Mouse (Mus musculus): Measurements from ENCODE around the gene Olfr307.
"Not testable (repeated sequence)": the region's sequence is repeated elsewhere in the genome, so short reads cannot be mapped to it uniquely, and the experiment has no call there.

Olfr307 gene

GRCm38 (mm10) chr7:86337486-86337885 lies at the start of gene Olfr307:
Gene Olfr307 (minus strand): TSS chr7:86337586.
- no peak for DNase-seq

DNA sequence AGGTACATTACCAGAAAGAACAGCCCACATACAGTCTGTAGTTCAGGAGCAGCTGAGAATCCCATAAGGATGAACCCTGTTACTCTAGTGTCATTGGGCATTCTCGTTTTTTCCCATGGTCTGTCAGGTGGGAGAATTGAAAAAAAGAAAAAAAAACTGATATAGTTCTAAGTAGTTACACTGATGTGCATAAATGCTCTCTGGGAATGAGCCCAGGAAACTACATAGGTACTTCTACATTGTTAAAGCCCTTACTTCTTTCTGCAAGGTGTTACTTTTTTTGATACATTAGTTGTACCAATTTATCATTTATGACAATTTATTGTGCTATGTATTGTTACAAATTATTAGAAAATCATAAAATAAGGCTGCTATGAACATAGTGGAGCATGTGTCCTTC lies 49.2 kb upstream of the Olfr307 start, which contains the start of gene Olfr304:
Olfr304 (minus strand) TSS at position 101 of the 400 bp plus-strand sequence.
- DNase-seq, result no peak

DNA sequence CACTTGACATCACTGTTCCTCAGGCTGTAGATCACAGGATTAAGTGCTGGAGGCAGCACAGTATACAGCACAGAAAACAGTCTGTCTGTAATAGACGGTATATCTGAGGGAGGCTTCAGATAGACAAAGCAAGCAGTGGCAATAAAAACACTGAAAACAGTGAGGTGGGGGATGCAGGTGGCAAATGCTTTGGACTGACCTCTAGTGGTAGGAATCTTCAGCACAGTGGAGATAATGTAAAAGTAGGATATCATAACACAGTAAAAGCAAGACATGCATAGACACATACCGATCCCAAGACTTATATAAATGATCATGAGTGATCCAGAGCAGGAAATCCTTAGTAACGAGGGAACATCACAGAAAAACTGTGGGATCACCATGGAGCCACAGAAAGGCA lies 48.4 kb upstream of the Olfr307 start:
- no peak for DNase-seq

- no peak for DNase-seq
These were observed 29.4 kb upstream of the Olfr307 start, which contains the start of gene Olfr305 for GRCm38 (mm10) chr7:86366828-86367227. Gene Olfr305 (minus strand): TSS chr7:86366928.

DNA sequence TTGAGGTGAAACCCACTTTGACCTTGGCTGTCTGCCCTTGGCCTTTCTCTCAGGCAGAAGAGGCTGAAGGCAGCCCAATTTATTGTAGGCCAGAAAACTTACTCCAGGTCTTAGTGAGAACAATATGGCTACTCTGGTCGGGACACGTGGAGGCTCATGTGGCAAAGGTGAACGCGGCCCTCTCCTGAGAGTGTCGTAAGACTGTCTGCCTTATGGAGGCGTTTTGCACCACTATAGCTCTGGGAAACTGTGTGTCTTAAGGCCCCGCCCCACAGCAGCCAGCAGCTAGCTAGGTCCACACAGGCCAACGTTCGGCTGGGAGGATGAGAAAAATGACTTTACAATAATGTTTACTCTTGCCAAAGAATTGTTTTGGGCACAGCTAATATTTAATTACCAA lies 8.9 kb upstream of the Olfr307 start:
- DNase-seq, result not testable (repeated sequence)

GRCm38 (mm10) chr7:86344253-86344652 lies 6.9 kb upstream of the Olfr307 start:
- DNase-seq, result no peak

DNA sequence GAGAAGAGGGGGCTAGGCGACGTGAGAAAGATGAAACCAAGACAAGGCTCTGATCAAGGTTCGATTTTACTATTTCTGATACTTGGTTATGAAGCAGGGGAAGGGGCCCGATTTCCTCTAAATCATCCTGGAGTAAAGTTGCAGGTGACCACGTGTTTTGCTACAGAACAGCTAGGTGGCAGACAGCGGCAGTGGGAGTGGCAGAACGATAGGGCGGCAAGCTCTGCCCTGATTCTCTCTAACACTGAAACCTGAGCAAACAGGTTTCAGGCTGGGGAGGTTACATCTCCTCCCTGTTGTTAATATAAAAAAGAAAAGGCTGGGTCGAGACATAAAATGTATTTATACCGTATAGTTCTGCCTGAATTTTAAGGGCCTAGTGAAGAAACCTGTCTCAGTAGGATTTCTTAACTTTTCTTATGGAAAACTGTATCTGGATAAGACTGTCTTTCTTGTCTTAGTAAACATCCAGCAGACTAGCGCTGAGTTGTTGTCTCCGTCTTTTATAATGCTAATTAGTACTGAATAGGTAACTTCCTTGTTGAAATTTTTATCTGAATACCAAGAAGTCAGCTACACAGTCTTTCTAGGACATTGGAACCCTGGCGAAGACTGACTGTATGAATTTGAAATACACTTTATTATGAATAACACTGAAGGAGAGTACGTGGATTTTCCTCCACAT lies 5.6 kb upstream of the Olfr307 start:
- DNase-seq, result no peak

GRCm38 (mm10) chr7:86325530-86325929 lies 11.9 kb downstream of the Olfr307 start, which contains the start of gene Olfr308:
Gene Olfr308 (minus strand): TSS chr7:86325630.
- no peak for DNase-seq

GRCm38 (mm10) chr7:86321323-86321722 lies 16.1 kb downstream of the Olfr307 start:
- DNase-seq, result no peak

DNA sequence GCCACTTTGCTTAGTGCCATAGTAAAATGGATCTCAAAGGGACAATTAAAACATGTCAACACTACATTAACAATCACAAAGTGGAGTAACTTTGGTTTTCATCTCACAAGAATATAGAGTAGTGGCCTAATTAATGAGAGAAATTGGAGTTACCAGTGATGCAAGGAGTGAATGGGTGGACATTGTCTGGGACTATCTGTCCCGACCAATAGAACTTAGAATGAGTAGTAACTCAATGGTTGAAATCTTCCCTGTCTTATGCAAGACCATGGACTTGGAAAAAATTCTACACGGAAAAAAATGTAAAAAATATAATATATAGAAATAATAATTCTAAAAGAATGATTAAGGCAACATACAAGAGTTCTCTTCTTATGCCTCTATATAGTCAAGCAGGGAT lies 23.8 kb downstream of the Olfr307 start, which contains the start of gene Olfr309:
Olfr309 (minus strand) TSS at position 101 of the 400 bp plus-strand sequence.
- DNase-seq, result no peak
